Mouse (Mus musculus): ENCODE data around the gene Zfp184. TPM values are rescaled to one million over a fixed set of nuclear protein-coding genes. Genes with fewer than 3 reads are reported as not detected.

Gene Zfp184
- total RNA-seq, 1 experiment from 2014 or later: 2.6 TPM

DNA sequence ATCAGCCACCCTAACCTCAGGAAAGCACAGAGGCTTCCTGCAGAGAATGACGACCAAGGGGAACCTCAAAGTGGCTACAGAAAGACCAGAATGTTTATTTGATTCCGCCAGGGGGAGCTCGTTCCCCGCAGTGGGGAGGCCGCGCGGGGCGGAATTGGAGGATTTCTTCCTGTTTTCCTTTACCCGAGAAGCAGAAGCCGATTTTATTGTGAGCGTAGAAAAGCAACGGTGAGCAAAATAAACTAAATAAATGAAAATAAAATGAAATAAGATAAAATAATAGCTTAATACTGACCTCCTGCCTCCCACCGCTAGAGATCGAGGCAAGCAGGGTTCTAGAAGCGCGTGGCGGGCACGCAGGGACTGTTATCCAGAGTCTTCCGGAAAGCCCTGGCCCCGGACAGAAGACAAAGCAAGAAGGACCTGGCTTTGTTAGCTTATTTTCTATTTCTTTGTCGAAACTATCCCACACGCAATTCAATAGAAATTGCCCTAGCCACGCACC lies 29.4 kb downstream of the Zfp184 start:
- ATAC-seq (ENCODE audit: extremely low read depth, insufficient number of reproducible peaks, low FRiP score, poor library complexity, severe bottlenecking): peak; percentile 87

- peak; percentile 69 for ATAC-seq (ENCODE audit: extremely low read depth, insufficient number of reproducible peaks, low FRiP score, poor library complexity, severe bottlenecking)
These were observed 30.0 kb downstream of the Zfp184 start for GRCm38 (mm10) chr13:21974726-21975473.

DNA sequence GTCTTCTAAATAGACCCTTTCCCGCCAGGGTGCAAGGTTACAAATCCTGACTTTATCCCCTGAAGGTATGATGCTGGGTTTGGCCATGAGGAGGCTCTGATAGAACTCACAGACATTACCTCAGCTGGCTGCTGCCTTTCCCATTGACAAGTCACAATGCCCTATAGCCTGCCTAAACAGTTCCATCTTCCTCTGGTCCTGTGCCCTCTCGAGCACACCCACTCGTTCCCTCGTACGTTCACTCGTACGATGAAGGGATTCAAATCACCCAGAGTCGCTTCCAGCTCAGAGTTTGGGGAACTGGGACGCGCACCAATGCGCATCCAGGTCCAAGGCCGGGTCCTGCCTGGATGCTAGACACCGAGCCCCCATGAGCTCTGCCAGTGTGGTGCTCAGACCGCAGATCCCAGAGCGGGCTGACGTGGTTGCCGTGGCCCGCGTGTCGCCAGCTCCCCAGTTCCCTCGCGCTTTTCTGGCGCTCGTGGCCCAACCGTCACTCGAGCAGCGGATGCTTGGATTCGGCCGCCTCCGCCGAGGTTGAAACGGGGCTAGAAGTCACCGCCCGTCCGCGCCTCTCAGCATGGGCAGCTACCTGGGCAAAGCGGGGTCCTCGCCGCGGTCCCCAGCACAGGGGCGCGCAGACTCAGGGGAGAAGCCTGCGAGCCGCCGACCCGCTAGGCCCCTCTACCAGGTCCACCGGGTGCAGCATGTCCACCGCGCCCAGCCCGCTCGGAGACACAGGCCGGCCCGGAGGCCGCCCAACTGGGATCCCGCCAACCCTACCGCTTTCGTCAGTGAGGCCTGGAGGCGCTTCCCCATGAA lies 36.3 kb downstream of the Zfp184 start, which contains the start of gene Pom121l2:
TSS of gene Pom121l2 (plus strand) at position 214 of the 822 bp plus-strand sequence.
- ATAC-seq (ENCODE audit: extremely low read depth, insufficient number of reproducible peaks, low FRiP score, poor library complexity, severe bottlenecking): 0 out of 2 replicates have a peak, but pooled peaks have one; percentile 16

GRCm38 (mm10) chr13:21981803-21982193 lies 36.9 kb downstream of the Zfp184 start:
- no peak for ATAC-seq (ENCODE audit: extremely low read depth, insufficient number of reproducible peaks, low FRiP score, poor library complexity, severe bottlenecking)

- no peak for ATAC-seq (ENCODE audit: extremely low read depth, insufficient number of reproducible peaks, low FRiP score, poor library complexity, severe bottlenecking)
These were observed 39.6 kb downstream of the Zfp184 start for GRCm38 (mm10) chr13:21984486-21984885.

DNA sequence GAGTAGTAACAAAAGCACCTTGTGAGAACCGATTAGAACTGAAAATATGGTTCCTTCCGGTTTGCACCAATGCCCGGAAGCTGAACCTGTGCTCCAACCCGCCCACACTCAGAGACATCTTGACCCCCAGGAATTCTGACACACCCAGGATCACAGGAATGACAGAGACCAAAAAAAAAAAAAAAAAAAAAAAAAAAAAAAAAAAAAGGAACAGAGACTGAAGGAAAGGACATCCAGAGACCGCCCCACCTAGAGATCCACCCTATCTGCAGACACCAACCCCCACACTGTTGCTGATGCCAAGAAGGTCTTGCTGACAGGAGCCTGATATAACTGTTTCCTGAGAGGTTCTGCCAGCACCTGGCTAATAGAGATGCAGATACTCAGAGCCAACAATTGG lies 47.7 kb downstream of the Zfp184 start:
- ATAC-seq (ENCODE audit: extremely low read depth, insufficient number of reproducible peaks, low FRiP score, poor library complexity, severe bottlenecking): no peak

- no peak for ATAC-seq (ENCODE audit: extremely low read depth, insufficient number of reproducible peaks, low FRiP score, poor library complexity, severe bottlenecking)
These were observed 49.3 kb downstream of the Zfp184 start for GRCm38 (mm10) chr13:21993957-21994738.

DNA sequence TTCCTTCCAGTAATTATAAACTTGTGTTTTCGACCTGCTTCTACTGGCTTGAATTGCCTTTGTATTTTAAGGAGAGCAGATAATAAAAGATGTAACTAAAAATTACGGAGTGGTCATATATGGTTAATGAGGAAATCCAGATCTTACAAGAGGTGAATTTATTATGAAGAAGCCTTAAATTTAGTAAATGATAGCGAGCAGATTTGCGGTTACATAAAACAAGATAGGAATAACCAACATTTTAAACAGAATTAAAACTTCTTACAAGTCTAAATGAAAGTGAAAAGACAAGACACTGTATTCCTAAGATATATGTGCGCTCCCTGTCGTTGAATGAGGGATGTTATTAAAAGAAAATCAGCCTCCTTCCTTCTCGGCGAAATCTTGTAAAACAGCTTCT lies 50.0 kb downstream of the Zfp184 start:
- ATAC-seq (ENCODE audit: extremely low read depth, insufficient number of reproducible peaks, low FRiP score, poor library complexity, severe bottlenecking): no peak

- ATAC-seq (ENCODE audit: extremely low read depth, insufficient number of reproducible peaks, low FRiP score, poor library complexity, severe bottlenecking): peak; percentile 58; the same call in 1 of the 2 replicates
These were observed 50.5 kb downstream of the Zfp184 start for GRCm38 (mm10) chr13:21995331-21995914.

DNA sequence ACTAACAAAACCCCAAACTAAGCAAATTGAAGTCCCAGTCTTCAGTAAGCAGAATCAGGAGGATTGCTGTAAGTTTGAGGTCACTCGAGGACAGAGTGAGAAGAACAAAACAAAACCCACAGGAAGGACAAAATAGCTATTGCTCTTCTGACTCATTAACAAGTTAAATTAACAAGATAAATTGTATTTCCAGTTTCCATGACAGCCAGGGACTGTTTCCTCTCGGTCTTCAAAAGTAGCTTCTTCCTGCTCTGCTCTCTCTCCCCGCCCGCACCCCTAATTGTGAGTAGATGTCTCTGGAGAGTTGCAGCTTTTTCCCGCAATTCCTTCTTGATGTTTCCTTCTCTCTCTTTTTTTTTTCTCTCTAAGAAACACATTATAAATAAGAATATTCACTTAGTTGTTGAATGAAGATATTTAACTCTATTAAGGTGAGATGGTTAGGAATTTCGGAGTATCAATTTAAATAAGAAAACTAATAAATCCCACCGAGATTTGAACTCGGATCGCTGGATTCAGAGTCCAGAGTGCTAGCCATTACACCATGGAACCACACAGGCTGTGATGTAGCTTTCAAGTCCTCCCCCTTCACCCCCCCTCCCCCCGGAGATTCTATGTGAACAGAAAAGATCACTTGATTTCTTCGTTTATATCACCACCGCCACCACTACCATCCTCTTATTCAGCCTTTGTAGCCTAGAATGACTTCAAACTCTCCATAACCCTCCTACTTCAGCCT lies 51.4 kb downstream of the Zfp184 start:
- ATAC-seq (ENCODE audit: extremely low read depth, insufficient number of reproducible peaks, low FRiP score, poor library complexity, severe bottlenecking): no peak

- ATAC-seq (ENCODE audit: extremely low read depth, insufficient number of reproducible peaks, low FRiP score, poor library complexity, severe bottlenecking): no peak
These were observed 51.9 kb downstream of the Zfp184 start for GRCm38 (mm10) chr13:21996840-21997185.

DNA sequence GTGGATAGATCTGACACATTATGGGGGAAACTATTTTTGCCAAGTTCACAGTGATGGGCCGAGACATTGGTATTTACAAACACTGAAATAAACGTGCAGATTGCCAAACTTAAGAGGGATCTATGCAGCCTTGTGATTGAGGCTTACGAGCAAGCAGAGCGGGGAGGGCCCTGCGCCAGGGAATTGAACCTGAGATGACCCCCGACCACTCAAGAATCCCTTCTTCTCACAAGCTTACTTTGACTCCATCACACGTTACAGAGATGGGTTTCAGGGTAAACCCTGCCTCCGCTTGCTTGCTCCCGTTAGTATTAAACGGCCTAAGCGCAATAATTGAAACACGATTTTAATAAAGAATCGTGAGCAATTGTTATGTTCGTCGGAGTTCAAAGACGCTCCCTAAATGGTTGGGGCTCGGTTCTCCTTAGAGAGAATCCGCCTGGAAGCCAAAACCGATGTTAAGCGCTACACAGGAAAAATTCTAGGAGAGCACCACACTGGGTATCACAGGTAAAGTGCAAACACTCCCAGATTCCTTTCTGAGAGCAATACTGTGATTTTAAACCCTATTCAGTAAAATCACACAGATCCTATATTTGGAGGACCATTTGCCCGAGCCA lies 52.4 kb downstream of the Zfp184 start:
- ATAC-seq (ENCODE audit: extremely low read depth, insufficient number of reproducible peaks, low FRiP score, poor library complexity, severe bottlenecking): no peak

DNA sequence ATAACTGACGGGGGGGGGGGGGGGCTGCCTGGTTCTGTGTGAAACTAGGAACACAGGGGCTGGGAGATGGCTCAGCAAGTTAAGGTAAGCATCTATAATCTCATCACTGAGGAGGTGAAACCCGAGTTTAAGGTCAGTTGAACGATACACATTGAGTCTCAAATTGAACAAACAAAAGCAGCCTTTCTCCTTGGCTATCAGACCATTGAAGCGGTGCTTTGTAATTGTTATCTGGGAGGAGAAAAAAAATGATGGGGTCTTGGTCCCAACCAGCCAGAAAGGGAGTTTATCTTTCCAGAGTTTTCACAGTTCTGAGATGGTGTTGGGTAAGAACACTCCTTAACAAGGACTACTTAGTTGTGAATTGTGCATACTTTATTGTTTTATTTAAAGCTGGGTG lies 52.9 kb downstream of the Zfp184 start:
- ATAC-seq (ENCODE audit: extremely low read depth, insufficient number of reproducible peaks, low FRiP score, poor library complexity, severe bottlenecking): no peak

DNA sequence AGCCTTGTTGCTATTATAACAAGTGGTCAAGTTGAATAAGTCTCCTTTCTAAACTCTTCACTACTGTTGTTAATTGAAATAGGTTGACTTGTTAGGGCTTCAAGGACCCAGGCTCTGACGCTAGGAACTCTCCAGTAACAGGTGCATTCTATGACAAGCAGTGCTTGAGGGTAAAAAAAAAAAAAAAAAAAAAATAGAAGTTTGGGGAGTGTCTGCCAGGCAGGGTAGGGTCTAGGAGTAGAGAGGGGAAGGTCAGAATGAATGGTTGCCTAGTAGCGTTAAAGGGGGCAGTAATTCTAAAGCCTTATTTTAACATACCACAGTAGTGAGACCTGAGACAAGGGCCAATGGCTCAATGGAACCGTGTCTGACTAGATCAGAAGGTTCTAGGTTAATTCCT lies 53.5 kb downstream of the Zfp184 start:
- no peak for ATAC-seq (ENCODE audit: extremely low read depth, insufficient number of reproducible peaks, low FRiP score, poor library complexity, severe bottlenecking)

DNA sequence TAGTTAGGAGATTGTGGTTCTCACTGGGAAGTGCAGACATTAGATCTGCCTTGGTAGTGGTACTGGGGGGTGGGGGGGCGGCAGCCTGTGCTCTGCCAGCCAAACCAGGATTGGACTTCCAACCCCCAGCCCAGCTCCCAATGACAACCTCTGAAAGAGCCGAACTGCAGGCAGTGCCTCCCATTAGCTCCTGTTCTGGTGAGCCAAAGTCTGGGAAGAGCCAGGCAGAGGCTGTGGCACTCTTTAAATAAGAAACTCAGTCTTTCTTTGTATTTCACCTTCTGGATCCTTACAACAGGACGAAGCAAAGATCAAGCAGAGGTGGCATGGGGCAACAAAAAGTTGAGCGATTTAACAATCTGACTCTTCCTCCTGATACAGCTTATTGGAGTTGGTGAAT lies 54.3 kb downstream of the Zfp184 start:
- no peak for ATAC-seq (ENCODE audit: extremely low read depth, insufficient number of reproducible peaks, low FRiP score, poor library complexity, severe bottlenecking)

DNA sequence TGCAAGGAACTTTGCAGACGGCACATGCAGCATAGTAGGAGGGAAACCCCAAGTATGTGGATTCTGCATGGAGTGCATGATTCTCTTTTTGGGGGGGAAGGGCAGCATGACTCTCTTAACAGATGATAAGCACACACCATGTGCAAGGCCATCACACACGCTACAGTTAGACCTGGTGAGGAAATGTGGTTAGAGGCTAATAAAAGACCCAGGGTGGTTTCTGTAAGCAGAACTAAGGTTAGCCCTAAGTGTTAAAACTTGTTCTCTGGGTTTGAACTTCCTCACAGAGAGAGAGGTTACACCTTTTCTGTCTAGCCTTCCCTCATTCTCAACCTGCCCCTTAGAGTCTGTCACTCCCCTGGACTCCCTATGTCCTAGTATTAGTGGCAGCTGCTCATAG lies 56.5 kb downstream of the Zfp184 start:
- ATAC-seq (ENCODE audit: extremely low read depth, insufficient number of reproducible peaks, low FRiP score, poor library complexity, severe bottlenecking): no peak

- ATAC-seq (ENCODE audit: extremely low read depth, insufficient number of reproducible peaks, low FRiP score, poor library complexity, severe bottlenecking): no peak
These were observed 56.9 kb downstream of the Zfp184 start for GRCm38 (mm10) chr13:22001823-22002222.

Data from neutrophil, adult 5-6 weeks (primary cell).